Mouse (Mus musculus): Measurements from ENCODE around the gene Coq6. TPM values are rescaled to one million over a fixed set of nuclear protein-coding genes. Genes with fewer than 3 reads are reported as not detected.

Gene Coq6
- polyA plus RNA-seq, 1 experiment from 2014 or later, result 40.5 TPM

DNA sequence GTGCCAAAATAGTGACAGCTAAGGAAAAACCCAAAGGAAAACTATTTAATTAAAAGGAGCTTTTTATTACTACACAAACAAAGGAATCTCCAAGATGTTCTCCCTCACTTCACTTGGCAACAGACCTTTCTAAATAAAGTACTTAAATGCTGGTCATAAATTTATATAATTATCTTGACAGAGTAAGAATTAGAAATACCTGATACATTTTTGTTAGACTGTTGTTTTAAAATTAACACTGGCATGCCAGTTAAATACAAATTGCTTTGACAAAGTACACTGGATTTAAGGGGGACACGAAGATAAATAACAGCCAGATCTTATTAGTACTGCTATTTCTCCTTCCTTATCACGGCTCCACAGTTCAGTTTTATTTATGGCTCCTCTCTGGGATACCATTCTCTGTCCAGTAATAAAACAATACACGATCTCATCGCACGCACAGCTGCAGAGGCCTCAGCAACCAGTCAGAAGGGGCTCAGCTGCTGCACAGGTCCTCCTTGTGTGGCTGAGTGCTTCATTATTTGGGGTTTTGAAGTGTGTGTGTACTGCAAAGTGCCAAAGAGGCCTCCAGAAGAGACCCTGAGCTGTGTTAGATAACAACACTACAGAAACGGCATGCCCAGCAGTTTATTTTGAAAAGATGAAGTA, 12.5 kb downstream of the Coq6 start:
- 88% methylated on average over 6 of the region's 6 CpGs for WGBS
- H3K27me3 ChIP-seq, result no peaks in the 10 kb centered on the region
- no peaks in the 10 kb centered on the region for H3K4me1 ChIP-seq
- H3K9me3 ChIP-seq, result no peaks in the 10 kb centered on the region
- ATAC-seq (ENCODE audit: low FRiP score), result no peak
- no peak overlapping the region for H3K4me3 ChIP-seq (replicated peaks)
- H3K4me2 ChIP-seq, result no peak overlapping the region
- H3K27ac ChIP-seq, result no peak overlapping the region
- no peak overlapping the region for H3K9ac ChIP-seq
- peaks cover 59% of the 10 kb centered on the region for H3K36me3 ChIP-seq (replicated peaks)

DNA sequence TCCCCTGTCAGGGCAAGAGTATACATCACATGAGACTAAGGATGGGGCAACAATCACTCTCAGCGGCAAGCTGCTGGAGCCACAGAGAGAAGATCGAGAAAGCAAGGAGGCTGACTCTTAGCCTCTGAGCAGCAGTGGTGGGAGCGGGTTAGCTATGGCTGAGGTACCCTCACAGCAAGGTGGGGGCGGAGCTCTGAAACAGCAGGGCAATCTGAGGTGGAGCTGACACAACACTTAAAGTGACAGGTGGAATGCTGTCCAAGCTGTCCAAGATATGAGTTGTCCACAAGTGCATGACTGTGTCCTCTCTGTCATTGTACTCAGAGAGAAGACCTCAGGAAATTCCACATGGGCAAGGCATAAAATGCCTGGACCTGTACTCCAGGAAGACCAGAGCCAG, 20.9 kb downstream of the Coq6 start:
- H3K27me3 ChIP-seq, result no peaks in the 10 kb centered on the region
- no peak overlapping the region for H3K4me2 ChIP-seq
- no peaks in the 10 kb centered on the region for H3K4me1 ChIP-seq
- H3K36me3 ChIP-seq (replicated peaks), result no peaks in the 10 kb centered on the region
- no peak overlapping the region for H3K4me3 ChIP-seq (replicated peaks)
- no peaks in the 10 kb centered on the region for H3K9me3 ChIP-seq
- no peak for ATAC-seq (ENCODE audit: low FRiP score)
- H3K27ac ChIP-seq, result no peak overlapping the region
- no peak overlapping the region for H3K9ac ChIP-seq
- WGBS, result 81% methylated on average over 4 of the region's 4 CpGs

DNA sequence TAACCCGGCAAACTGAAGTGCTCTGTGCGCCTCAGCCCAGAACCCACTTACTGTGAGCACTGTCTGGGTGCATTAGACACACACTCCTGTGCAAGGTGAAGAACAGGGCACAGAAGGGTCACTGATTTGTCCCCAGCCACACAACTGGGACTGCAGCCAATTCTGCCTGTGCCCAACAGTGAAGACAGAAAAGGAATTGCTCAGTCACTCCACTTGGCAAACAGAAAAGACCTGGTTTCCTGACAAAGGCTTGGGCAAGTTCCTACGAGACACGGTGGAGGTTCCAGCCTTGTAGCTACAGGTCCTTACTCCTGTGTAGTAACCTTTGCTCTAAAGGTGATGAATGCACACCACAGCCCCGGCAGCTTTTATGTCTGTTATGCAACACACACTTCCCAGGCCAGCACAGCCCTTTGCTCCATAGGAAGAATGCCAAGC, 23.2 kb downstream of the Coq6 start:
- Histone ChIP-seq H3K9ac (no peak overlapping the region), H3K9me3 (no peaks in the 10 kb centered on the region), H3K4me2 (no peak overlapping the region), H3K36me3 (replicated peaks) (no peaks in the 10 kb centered on the region), H3K4me3 (replicated peaks) (no peak overlapping the region), H3K27me3 (no peaks in the 10 kb centered on the region), H3K4me1 (no peaks in the 10 kb centered on the region), H3K27ac (no peak overlapping the region)
- 77% methylated on average over 5 of the region's 5 CpGs for WGBS
- no peak for ATAC-seq (ENCODE audit: low FRiP score)

GRCm38 (mm10) chr12:84385408-84385807, 24.0 kb downstream of the Coq6 start:
- H3K4me3 ChIP-seq (replicated peaks), result no peak overlapping the region
- no peaks in the 10 kb centered on the region for H3K27me3 ChIP-seq
- no peak overlapping the region for H3K9ac ChIP-seq
- no peak for ATAC-seq (ENCODE audit: low FRiP score)
- no peaks in the 10 kb centered on the region for H3K4me1 ChIP-seq
- no peaks in the 10 kb centered on the region for H3K9me3 ChIP-seq
- H3K4me2 ChIP-seq, result no peak overlapping the region
- H3K27ac ChIP-seq, result no peak overlapping the region
- 96% methylated on average over 4 of the region's 4 CpGs for WGBS
- no peaks in the 10 kb centered on the region for H3K36me3 ChIP-seq (replicated peaks)

DNA sequence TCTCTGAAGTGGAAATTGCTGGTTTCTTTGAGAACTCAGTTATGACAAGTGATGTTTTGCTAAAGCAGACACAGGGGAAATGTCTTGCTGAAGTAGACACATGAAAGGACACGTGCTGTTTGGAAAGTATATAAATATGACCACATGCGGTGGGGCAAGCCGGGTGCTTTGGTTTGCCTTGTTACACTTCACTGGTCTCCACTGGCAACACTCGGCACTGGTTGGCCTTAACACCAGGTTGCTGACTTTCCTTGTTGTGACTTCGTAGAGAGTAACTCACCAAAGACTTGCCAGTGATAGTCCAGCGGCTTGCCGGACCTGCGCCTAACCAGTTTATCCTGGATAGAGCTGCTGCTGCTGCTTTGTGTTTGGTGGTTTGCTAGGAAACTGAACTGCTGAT, 26.6 kb downstream of the Coq6 start:
- H3K36me3 ChIP-seq (replicated peaks), result no peaks in the 10 kb centered on the region
- H3K4me1 ChIP-seq, result no peaks in the 10 kb centered on the region
- H3K9me3 ChIP-seq, result no peaks in the 10 kb centered on the region
- H3K27ac ChIP-seq, result no peak overlapping the region
- ATAC-seq (ENCODE audit: low FRiP score), result no peak
- no peaks in the 10 kb centered on the region for H3K27me3 ChIP-seq
- 94% methylated on average over 8 of the region's 8 CpGs for WGBS
- H3K9ac ChIP-seq, result no peak overlapping the region
- H3K4me2 ChIP-seq, result no peak overlapping the region
- H3K4me3 ChIP-seq (replicated peaks), result no peak overlapping the region

DNA sequence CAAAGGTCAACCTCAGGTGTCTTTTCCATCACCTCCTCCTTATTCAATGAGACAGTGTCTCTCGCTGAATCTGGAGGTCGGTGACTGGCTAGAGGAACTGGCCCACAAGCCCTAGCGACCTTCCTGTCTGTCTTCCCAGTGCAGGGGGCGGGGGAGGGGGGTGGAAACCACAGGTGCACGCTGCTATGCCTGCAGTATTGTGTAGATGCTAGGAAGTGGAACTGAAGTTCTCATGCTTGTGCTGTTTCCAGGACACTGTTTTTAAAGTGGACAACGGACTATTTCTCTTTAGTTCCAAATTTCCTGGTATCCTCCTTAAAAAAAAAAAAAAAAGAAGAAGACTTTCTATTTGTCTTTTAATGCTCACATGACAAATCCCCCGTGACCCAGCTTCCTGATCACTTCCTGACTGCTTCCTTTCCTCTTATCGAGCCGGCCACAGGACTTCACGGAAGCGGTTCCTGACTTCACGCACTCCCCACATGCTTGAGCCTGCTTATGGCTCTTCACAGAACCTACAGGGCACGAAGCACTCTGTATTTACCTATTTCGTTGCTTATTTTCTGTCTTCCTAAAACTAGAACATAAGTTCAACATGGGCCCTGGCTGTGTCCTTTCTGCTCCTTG, 27.4 kb downstream of the Coq6 start:
- no peak overlapping the region for H3K4me2 ChIP-seq

GRCm38 (mm10) chr12:84390336-84390735, 28.9 kb downstream of the Coq6 start:
- Histone ChIP-seq H3K9ac (no peak overlapping the region), H3K36me3 (replicated peaks) (no peaks in the 10 kb centered on the region), H3K9me3 (no peaks in the 10 kb centered on the region), H3K27ac (no peak overlapping the region), H3K27me3 (no peaks in the 10 kb centered on the region), H3K4me1 (no peaks in the 10 kb centered on the region), H3K4me3 (replicated peaks) (no peak overlapping the region), H3K4me2 (no peak overlapping the region)
- no peak for ATAC-seq (ENCODE audit: low FRiP score)
- 89% methylated on average over 6 of the region's 6 CpGs for WGBS

More for the DNA sequence above, 27.4 kb downstream of the Coq6 start:
- Histone ChIP-seq H3K27me3 (no peaks in the 10 kb centered on the region), H3K9me3 (no peaks in the 10 kb centered on the region), H3K4me3 (replicated peaks) (no peak overlapping the region), H3K36me3 (replicated peaks) (no peaks in the 10 kb centered on the region), H3K27ac (no peak overlapping the region), H3K9ac (no peak overlapping the region), H3K4me1 (no peaks in the 10 kb centered on the region)
- WGBS, result 83% methylated on average over 14 of the region's 14 CpGs
- no peak for ATAC-seq (ENCODE audit: low FRiP score)

DNA sequence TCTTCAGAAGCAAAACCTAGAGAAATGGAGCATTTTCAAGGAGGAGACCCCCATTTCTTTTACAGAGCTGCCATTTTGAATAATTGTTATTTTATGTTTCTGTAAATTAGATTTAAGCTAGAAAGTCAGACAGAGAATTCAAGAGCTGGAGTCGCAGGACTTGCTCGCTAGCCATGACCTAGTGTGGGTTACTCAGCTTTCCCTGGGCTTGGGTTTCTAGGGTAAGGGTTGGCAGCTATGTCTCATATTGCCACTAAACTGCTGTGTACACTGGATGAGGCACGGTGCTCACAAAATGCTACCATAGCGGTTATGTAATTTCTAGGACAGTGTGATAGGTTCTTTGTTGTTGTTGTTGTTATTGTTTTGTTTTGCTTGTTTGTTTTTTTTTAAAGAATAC, 31.2 kb downstream of the Coq6 start:
- H3K4me1 ChIP-seq, result no peaks in the 10 kb centered on the region
- H3K9ac ChIP-seq, result no peak overlapping the region
- no peak overlapping the region for H3K4me3 ChIP-seq (replicated peaks)
- no peak overlapping the region for H3K4me2 ChIP-seq
- WGBS, result 96% methylated on average over 4 of the region's 4 CpGs
- H3K27me3 ChIP-seq, result no peaks in the 10 kb centered on the region
- no peaks in the 10 kb centered on the region for H3K9me3 ChIP-seq
- H3K36me3 ChIP-seq (replicated peaks), result no peaks in the 10 kb centered on the region
- no peak overlapping the region for H3K27ac ChIP-seq
- ATAC-seq (ENCODE audit: low FRiP score), result no peak

DNA sequence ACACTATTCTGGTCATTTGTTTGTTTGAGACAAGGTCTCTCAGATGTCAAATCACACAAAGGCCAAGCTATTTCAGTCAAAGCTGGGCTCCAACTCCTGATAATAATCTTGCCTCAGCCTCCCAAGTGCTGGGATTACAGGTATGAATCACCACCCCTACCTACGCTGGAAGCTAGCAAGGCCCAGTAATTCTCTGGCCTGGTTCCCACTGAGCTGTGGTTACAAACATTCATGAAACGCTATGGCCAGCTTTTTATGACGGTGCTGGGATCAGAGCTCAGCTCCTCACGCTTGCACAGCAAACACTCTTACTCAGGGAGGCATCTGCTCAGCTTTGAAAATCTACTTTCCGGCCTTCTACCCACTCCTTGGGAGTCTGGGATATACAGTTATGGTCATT, 32.4 kb downstream of the Coq6 start:
- no peak overlapping the region for H3K9ac ChIP-seq
- no peak overlapping the region for H3K4me3 ChIP-seq (replicated peaks)
- H3K36me3 ChIP-seq (replicated peaks), result no peaks in the 10 kb centered on the region
- no peak overlapping the region for H3K4me2 ChIP-seq
- no peak for ATAC-seq (ENCODE audit: low FRiP score)
- no peaks in the 10 kb centered on the region for H3K27me3 ChIP-seq
- no peaks in the 10 kb centered on the region for H3K9me3 ChIP-seq
- no peaks in the 10 kb centered on the region for H3K4me1 ChIP-seq
- H3K27ac ChIP-seq, result no peak overlapping the region
- 89% methylated on average over 5 of the region's 5 CpGs for WGBS

GRCm38 (mm10) chr12:84396947-84397679, 35.7 kb downstream of the Coq6 start:
- Histone ChIP-seq H3K27me3 (no peaks in the 10 kb centered on the region), H3K9me3 (no peaks in the 10 kb centered on the region), H3K4me2 (no peak overlapping the region), H3K36me3 (replicated peaks) (no peaks in the 10 kb centered on the region), H3K27ac (no peak overlapping the region), H3K4me3 (replicated peaks) (no peak overlapping the region), H3K9ac (no peak overlapping the region), H3K4me1 (no peaks in the 10 kb centered on the region)
- WGBS, result 90% methylated on average over 14 of the region's 14 CpGs
- ATAC-seq (ENCODE audit: low FRiP score), result no peak

- H3K4me1 ChIP-seq, result no peaks in the 10 kb centered on the region
- no peak overlapping the region for H3K4me3 ChIP-seq (replicated peaks)
- no peak overlapping the region for H3K4me2 ChIP-seq
- ATAC-seq (ENCODE audit: low FRiP score), result no peak
- H3K9ac ChIP-seq, result no peak overlapping the region
- no peak overlapping the region for H3K27ac ChIP-seq
- H3K36me3 ChIP-seq (replicated peaks), result no peaks in the 10 kb centered on the region
- no peaks in the 10 kb centered on the region for H3K27me3 ChIP-seq
- H3K9me3 ChIP-seq, result no peaks in the 10 kb centered on the region
These were observed 36.2 kb downstream of the Coq6 start for GRCm38 (mm10) chr12:84397685-84398084.

GRCm38 (mm10) chr12:84398629-84399028, 37.2 kb downstream of the Coq6 start:
- WGBS, result 89% methylated on average over 5 of the region's 5 CpGs
- Histone ChIP-seq H3K36me3 (replicated peaks) (no peaks in the 10 kb centered on the region), H3K27me3 (no peaks in the 10 kb centered on the region), H3K4me2 (no peak overlapping the region), H3K9ac (no peak overlapping the region), H3K9me3 (no peaks in the 10 kb centered on the region), H3K4me3 (replicated peaks) (no peak overlapping the region), H3K4me1 (no peaks in the 10 kb centered on the region), H3K27ac (no peak overlapping the region)
- ATAC-seq (ENCODE audit: low FRiP score), result no peak

DNA sequence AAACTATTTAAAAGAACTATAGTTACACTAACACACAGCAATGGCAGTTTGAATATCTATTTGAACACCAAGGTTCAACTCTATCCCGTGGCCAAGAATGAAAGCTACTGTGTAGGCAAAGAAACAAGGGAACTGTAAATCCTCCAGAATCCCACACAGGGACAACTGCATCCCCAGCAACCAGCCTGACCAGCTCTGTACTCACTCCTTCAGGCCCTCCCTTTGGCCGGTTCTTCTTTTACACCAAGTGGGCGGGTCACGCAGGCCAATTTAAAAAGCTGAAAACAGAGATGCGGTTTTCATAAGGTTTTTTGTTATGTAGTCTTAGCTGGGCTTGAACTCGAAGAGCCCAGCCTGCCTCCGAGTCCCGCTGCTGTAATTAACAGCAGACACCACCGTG, 37.7 kb downstream of the Coq6 start:
- H3K9me3 ChIP-seq, result no peaks in the 10 kb centered on the region
- no peak for ATAC-seq (ENCODE audit: low FRiP score)
- no peak overlapping the region for H3K9ac ChIP-seq
- H3K27me3 ChIP-seq, result no peaks in the 10 kb centered on the region
- no peak overlapping the region for H3K4me3 ChIP-seq (replicated peaks)
- WGBS, result 82% methylated on average over 9 of the region's 9 CpGs
- no peaks in the 10 kb centered on the region for H3K4me1 ChIP-seq
- no peaks in the 10 kb centered on the region for H3K36me3 ChIP-seq (replicated peaks)
- H3K27ac ChIP-seq, result no peak overlapping the region
- H3K4me2 ChIP-seq, result no peak overlapping the region
